In genomic region chr10:117650042-117650655, GRCm38 (mm10) we compare ENCODE assay signal across 17 mouse cellular contexts. TPM values are rescaled to one million over a fixed set of nuclear protein-coding genes. Genes with fewer than 3 reads are reported as not detected.
DNase-seq lines count a peak whose midpoint lies in the region; ATAC-seq and TF ChIP-seq lines count a peak whose summit lies in the region.
"Had no signal": no experiment of that assay in that cellular context is flagged by ENCODE, and none has a peak within 500 bp of the region (broad histone marks: within the 10 kb centered on the region; RNA-seq: fewer than 3 reads in every experiment).

No protein-coding gene starts in this region.

- H3K4me3 ChIP-seq in liver, postnatal 0 days (ENCODE audit: low read depth, low read length) = no peak overlapping the region
- no peak overlapping the region for H3K4me3 ChIP-seq in stomach, postnatal 0 days (ENCODE audit: low read depth, low read length)
- no peak overlapping the region for H3K4me3 ChIP-seq in forebrain, embryonic 13.5 days
- H3K4me3 ChIP-seq: embryonic facial prominence, embryonic 10.5 days; embryonic facial prominence, embryonic 12.5 days had no signal

- no peak for TF ChIP-seq CTCF in liver, postnatal 0 days (IDR thresholded peaks at IDR 0.05; ENCODE audit: low read depth)
- TF ChIP-seq CTCF in stomach, postnatal 0 days (IDR thresholded peaks at IDR 0.05; ENCODE audit: low read depth) = no peak

- H3K9ac ChIP-seq in liver, postnatal 0 days (replicated peaks) = no peak overlapping the region
- H3K9ac ChIP-seq in stomach, postnatal 0 days (ENCODE audit: low read length) = no peak overlapping the region
- H3K9ac ChIP-seq in forebrain, embryonic 13.5 days = no peak overlapping the region
- H3K9ac ChIP-seq: embryonic facial prominence, embryonic 12.5 days had no signal

- H3K36me3 ChIP-seq in liver, postnatal 0 days (replicated peaks; ENCODE audit: insufficient read depth, low read length) = no peaks in the 10 kb centered on the region
- no peaks in the 10 kb centered on the region for H3K36me3 ChIP-seq in stomach, postnatal 0 days (ENCODE audit: control insufficient read depth, insufficient read depth, low read length)
- no peaks in the 10 kb centered on the region for H3K36me3 ChIP-seq in forebrain, embryonic 13.5 days (ENCODE audit: poor library complexity, severe bottlenecking)
- H3K36me3 ChIP-seq: embryonic facial prominence, embryonic 10.5 days; embryonic facial prominence, embryonic 12.5 days had no signal

- 80% methylated on average over 12 of the region's 12 CpGs for WGBS in liver, postnatal 0 days (ENCODE audit: insufficient replicate concordance)
- 78% methylated on average over 12 of the region's 12 CpGs for WGBS in stomach, postnatal 0 days
- WGBS in forebrain, embryonic 13.5 days = 89% methylated on average over 12 of the region's 12 CpGs

- H3K4me1 ChIP-seq in liver, postnatal 0 days (ENCODE audit: insufficient read depth) = no peaks in the 10 kb centered on the region
- no peaks in the 10 kb centered on the region for H3K4me1 ChIP-seq in stomach, postnatal 0 days (replicated peaks; ENCODE audit: control insufficient read depth, insufficient read depth)
- H3K4me1 ChIP-seq in forebrain, embryonic 13.5 days = peaks cover 14% of the 10 kb centered on the region
- H3K4me1 ChIP-seq: embryonic facial prominence, embryonic 12.5 days had no signal

- ATAC-seq in liver, postnatal 0 days = no peak
- 0 out of 2 replicates have a peak, but pooled peaks have one; percentile 8 for ATAC-seq in stomach, postnatal 0 days (ENCODE audit: low FRiP score, low TSS enrichment)
- no peak for ATAC-seq in forebrain, embryonic 13.5 days
- ATAC-seq: forebrain, embryonic 14.5 days; forebrain, embryonic 16.5 days had no signal

- DNase-seq in liver, postnatal 0 days = no peak
- DNase-seq in liver (no peak), 3T3-L1 (ENCODE audit: low read depth, low spot score) (peak; percentile 90)
- no peak for DNase-seq in stomach, postnatal 0 days (ENCODE audit: low spot score)
- DNase-seq: adrenal gland, adult 8-10 months; adrenal gland, postnatal 14 days; adrenal gland, postnatal 36 days; cerebellum, adult 11-12 months; cerebellum, adult 2 months; cerebellum, adult 9-10 months; cerebellum, postnatal 10 days; cerebellum, postnatal 25 days had no signal

- H3K27ac ChIP-seq in liver, postnatal 0 days (ENCODE audit: low read depth) = no peak overlapping the region
- H3K27ac ChIP-seq in stomach, postnatal 0 days (replicated peaks) = no peak overlapping the region
- H3K27ac ChIP-seq in forebrain, embryonic 13.5 days = no peak overlapping the region
- H3K27ac ChIP-seq: embryonic facial prominence, embryonic 10.5 days; embryonic facial prominence, embryonic 12.5 days had no signal

- no peaks in the 10 kb centered on the region for H3K27me3 ChIP-seq in liver, postnatal 0 days (ENCODE audit: insufficient read depth, low read length)
- H3K27me3 ChIP-seq in stomach, postnatal 0 days (ENCODE audit: control insufficient read depth, insufficient read depth, low read length) = no peaks in the 10 kb centered on the region
- H3K27me3 ChIP-seq in forebrain, embryonic 13.5 days = no peaks in the 10 kb centered on the region
- H3K27me3 ChIP-seq: embryonic facial prominence, embryonic 12.5 days had no signal

- no peak overlapping the region for H3K4me2 ChIP-seq in liver, postnatal 0 days (ENCODE audit: low read depth, low read length)
- H3K4me2 ChIP-seq in stomach, postnatal 0 days (replicated peaks; ENCODE audit: low read depth) = no peak overlapping the region
- H3K4me2 ChIP-seq in forebrain, embryonic 13.5 days = no peak overlapping the region
- H3K4me2 ChIP-seq: embryonic facial prominence, embryonic 12.5 days had no signal

- TF ChIP-seq EP300 in liver, postnatal 0 days (IDR thresholded peaks at IDR 0.05; ENCODE audit: low read depth) = 0 out of 2 replicates have a peak, but pooled peaks have one; percentile 6
- TF ChIP-seq EP300 in stomach, postnatal 0 days (optimal IDR thresholded peaks at IDR 0.05) = no peak

- H3K9me3 ChIP-seq in liver, postnatal 0 days (ENCODE audit: low read length) = no peaks in the 10 kb centered on the region
- H3K9me3 ChIP-seq in stomach, postnatal 0 days (ENCODE audit: control insufficient read depth, low read length) = no peaks in the 10 kb centered on the region
- no peaks in the 10 kb centered on the region for H3K9me3 ChIP-seq in forebrain, embryonic 13.5 days (replicated peaks)
- H3K9me3 ChIP-seq: embryonic facial prominence, embryonic 10.5 days; embryonic facial prominence, embryonic 12.5 days had no signal

RNA-seq across cellular contexts. Expression of gene Cpm, which starts 20.8 kb away (rescaled TPM):
- 7.0 and 7.7 TPM in 2 replicates for polyA plus RNA-seq in liver, postnatal 0 days (2015; fragmentation: Nextera tagmentation; extraction: Ambion mirVana)
- 22.9 and 26.6 TPM in 2 replicates for polyA plus RNA-seq in stomach, postnatal 0 days (2015; fragmentation: Nextera tagmentation; extraction: Ambion mirVana)
- 4.3 and 4.7 TPM in 2 replicates for polyA plus RNA-seq in forebrain, embryonic 13.5 days (2015; fragmentation: Nextera tagmentation; extraction: Ambion mirVana)
